Mouse (Mus musculus) gastrocnemius, adult 2 months (tissue): ENCODE results near the gene A730071L15Rik. TPM values are rescaled to one million over a fixed set of nuclear protein-coding genes. Genes with fewer than 3 reads are reported as not detected.
A peak's percentile ranks its signal among the peaks of the same experiment; 100 is the strongest.

ENCODE experiments used
- DNase-seq: peaks from one replicate; pipeline ENCODE4 v3.0.0; 2022
- H3K27ac ChIP-seq: fragments of 200-600 bp; 2 replicates; pipeline ENCODE4 v1.8.1; 2022; ENCODE audit warnings: mild to moderate bottlenecking
- H3K4me3 ChIP-seq: fragments of 200-600 bp; 2 replicates; pipeline ENCODE4 v1.8.1; 2022; ENCODE audit warnings: mild to moderate bottlenecking, moderate library complexity
- CTCF ChIP-seq: fragments of 200-600 bp; IDR thresholded peaks from 2 replicates; pipeline ENCODE4 v1.8.1; 2022; ENCODE audit warnings: antibody characterized with exemption, mild to moderate bottlenecking, moderate library complexity
- intact Hi-C: fragments of 180-260 bp; cut with DNase I; formaldehyde crosslinking; loops from one replicate; pipeline ENCODE4 v1.15.1; 2025
- total RNA-seq, 2 experiments: library from RNA; stranded (reverse); gene quantifications; 2 replicates each; pipeline ENCODE4 v1.2.3; 2021

A730071L15Rik gene
- total RNA-seq, 2 experiments from 2014 or later = 0.15 to 0.20 TPM

DNA sequence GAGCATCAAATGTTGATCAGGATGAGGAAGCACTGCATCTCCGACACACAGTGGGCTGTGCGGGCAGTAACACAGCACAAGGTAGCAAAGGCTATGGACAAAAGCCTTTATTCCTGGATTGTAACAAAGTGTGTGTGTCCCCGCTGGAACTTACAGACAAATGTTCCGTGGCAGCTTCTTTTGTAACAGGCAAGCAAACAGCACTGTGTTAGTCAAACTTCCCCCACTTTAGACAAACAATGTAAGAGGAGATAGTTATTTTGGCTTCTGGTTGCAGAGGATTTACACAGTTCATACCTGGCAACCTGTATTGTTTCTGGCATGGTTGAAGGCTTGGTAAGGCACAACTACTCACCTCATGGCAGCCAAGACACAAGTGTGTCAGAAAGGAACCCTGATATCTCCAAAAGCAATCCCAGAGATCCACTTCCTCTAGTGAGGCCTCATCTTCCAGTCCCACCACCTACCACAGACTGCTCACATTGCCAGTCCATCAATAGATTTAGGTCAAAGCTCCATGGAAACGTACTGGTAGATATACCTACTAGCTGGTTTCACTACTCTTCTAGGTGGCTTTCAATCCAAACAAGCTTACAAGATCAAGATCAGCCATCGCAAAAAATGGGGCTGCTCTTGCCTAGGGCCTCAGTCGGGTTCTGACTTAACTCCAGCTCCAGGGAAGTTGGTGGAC, 34.3 kb upstream of the A730071L15Rik start:
- intact Hi-C loops = no loop called here
- Histone ChIP-seq H3K27ac (no peak overlapping the region), H3K4me3 (no peak overlapping the region)
- TF ChIP-seq CTCF = no peak
- no peak for DNase-seq

DNA sequence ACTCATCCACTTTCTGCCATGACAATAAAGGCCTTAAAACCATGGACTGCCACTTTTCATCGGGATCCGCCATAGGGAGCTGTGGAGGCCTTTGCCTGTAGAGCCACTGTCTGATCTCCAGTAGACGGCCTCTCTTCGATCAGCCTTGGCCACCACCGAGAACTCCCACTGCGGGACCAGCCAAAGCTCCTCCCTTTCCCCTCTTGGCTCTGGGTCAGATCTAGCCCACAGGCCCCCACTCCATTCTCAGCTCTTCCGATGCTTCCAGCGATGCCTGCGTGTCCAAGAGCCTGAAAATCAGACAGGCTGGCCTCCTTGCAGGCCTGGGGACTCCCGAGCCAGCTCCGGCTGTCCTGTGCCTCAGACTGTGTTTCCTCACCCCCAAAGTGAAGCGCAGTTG, 33.5 kb upstream of the A730071L15Rik start:
- TF ChIP-seq CTCF = no peak
- intact Hi-C loops = no loop called here
- DNase-seq = no peak
- Histone ChIP-seq H3K4me3 (no peak overlapping the region), H3K27ac (no peak overlapping the region)

GRCm38 (mm10) chr11:6169041-6169663, 30.7 kb upstream of the A730071L15Rik start:
- DNase-seq = no peak
- intact Hi-C loops = no loop called here
- no peak overlapping the region for H3K4me3 ChIP-seq
- no peak for TF ChIP-seq CTCF
- no peak overlapping the region for H3K27ac ChIP-seq

- intact Hi-C loops = no loop called here
- TF ChIP-seq CTCF = no peak
- Histone ChIP-seq H3K4me3 (peak overlapping the region; percentile 20; the same call in 1 of the 2 replicates), H3K27ac (peak overlapping the region; percentile 74)
- peak; percentile 45 for DNase-seq
These were observed 25.1 kb upstream of the A730071L15Rik start for GRCm38 (mm10) chr11:6174719-6175118.

DNA sequence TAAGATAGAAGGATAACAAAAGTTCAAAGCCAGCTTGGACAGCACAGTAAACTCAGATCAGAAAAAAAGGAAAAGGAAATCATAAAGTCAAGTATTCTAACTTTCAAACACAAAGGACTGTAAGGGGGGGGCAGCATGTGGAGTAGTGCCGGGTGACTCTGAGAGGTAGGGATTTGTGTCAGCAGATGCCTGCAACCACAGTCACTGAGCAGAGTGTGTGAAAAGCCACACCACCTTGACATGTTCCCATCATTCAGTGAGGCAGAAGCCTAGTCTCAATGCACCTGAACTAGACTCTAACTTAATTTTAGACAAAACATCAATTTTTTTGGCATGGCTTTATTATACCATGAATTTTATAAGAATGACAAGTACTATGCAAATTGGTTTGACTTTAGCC, 24.3 kb upstream of the A730071L15Rik start:
- H3K4me3 ChIP-seq = no peak overlapping the region
- TF ChIP-seq CTCF = no peak
- DNase-seq = no peak
- intact Hi-C loops = no loop called here
- peak overlapping the region; percentile 74; the same call in 1 of the 2 replicates for H3K27ac ChIP-seq

- intact Hi-C loops = no loop called here
These were observed 21.9 kb upstream of the A730071L15Rik start for GRCm38 (mm10) chr11:6177781-6178420.

DNA sequence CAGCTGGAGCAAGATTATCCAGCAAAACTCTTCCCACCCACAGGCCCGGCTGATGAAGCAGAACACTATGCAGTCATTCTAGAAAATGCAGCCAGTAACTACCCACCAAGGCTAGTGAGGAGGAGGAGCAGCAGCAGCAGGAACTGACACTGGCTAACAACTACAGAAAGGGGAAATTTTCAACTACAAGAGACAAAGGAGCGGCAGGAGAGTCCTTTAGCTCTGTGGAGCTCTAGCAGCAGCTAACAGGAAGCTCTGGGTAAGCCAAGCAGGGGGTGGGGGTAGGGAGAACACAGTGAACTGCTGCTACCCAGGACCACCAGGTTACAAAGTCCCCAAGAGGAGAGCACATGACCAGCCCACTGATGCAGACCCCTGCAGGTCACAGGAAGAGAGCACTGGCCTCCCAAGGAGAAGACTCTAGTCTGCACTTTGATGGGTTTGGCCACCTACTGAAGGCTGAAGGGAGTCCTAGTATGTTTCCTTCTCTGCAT, 21.1 kb upstream of the A730071L15Rik start:
- TF ChIP-seq CTCF = no peak
- H3K4me3 ChIP-seq = no peak overlapping the region
- peak overlapping the region; percentile 48; the same call in 1 of the 2 replicates for H3K27ac ChIP-seq
- intact Hi-C loops = no loop called here
- no peak for DNase-seq

More at GRCm38 (mm10) chr11:6177781-6178420, 21.9 kb upstream of the A730071L15Rik start:
- no peak for TF ChIP-seq CTCF
- DNase-seq = no peak
- Histone ChIP-seq H3K27ac (no peak overlapping the region), H3K4me3 (no peak overlapping the region)

DNA sequence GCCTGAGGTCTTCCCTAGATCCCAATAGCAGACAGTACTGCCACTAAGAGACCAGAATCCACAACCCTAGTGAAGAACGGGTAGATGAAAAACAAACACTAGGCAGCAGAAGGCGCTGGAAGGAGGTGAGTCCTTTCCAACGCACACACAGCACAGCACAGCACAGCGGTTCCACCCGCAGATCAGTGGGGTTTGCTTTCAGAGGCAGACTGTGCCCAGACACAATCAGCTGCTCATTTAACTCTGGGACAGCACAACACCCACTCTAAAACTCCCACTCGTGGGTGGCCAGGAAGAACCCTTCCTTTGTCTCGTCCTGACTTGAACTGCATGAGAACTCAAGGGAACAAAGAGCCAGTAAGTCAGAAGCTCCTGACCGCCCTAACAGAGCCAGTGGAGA, 20.6 kb upstream of the A730071L15Rik start:
- no peak for DNase-seq
- H3K4me3 ChIP-seq = no peak overlapping the region
- intact Hi-C loops = no loop called here
- H3K27ac ChIP-seq = peak overlapping the region; percentile 48; the same call in 1 of the 2 replicates
- TF ChIP-seq CTCF = no peak

GRCm38 (mm10) chr11:6180811-6181399, 18.9 kb upstream of the A730071L15Rik start:
- no peak for DNase-seq
- H3K4me3 ChIP-seq = no peak overlapping the region
- no peak for TF ChIP-seq CTCF

DNA sequence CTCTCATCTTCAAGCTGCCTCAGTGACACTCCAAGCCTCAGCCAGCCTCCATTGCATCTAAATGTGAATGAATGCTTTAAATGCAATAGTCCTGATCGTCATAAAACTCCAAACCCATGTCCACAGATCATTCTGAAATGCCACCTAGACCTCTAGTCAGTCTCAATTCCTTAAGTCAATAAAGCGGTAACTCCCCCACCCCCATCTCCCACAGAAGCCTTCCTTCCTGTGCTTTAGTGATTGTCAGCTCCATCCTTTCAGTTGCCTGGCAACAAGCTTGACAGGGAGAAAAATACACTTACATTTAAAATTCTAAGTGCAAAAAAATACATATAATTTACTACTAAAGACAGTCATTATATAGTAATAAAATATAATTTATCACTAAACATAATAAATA, 16.6 kb upstream of the A730071L15Rik start:
- intact Hi-C loops = loop anchor here (10.0 kb wide), 1 partner anchor 148 kb away; no protein-coding TSS in a partner anchor
- Histone ChIP-seq H3K4me3 (no peak overlapping the region), H3K27ac (no peak overlapping the region)
- TF ChIP-seq CTCF = no peak
- no peak for DNase-seq

More at GRCm38 (mm10) chr11:6180811-6181399, 18.9 kb upstream of the A730071L15Rik start:
- intact Hi-C loops = loop anchor here (10.0 kb wide), 1 partner anchor 146 kb away; no protein-coding TSS in a partner anchor
- H3K27ac ChIP-seq = no peak overlapping the region

DNA sequence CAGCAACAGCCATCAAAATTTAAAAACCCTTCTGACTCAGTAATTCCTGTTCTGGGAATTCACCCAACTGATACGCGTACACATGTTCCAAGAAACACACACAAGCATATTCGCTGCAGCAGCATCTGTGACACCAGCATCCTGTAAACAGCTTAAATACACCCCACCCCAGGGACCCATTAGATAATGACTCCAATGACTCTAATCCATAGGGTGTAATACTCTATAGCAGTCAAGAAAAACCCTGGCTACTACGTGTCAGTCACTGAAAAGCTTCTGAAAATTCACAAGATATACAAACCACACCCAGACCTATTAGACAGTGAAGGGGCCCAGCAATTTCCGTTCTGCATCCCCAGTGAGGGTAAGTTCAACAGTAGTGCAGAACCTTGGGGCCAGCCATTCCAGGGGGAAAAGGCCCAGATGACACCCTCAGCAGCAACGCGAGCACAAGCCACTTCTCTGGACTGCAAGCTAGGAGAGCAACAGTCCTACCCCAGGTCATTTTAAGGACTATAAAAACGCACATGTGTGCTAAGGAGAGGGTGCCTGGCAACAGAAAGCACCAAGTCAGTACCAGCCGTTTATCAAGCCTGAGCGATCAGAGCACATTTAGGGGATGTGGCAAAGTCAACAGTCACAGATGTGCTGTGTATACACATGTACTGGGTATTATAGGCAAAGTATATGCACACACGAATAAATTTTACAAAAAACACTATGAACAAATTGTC, 15.5 kb upstream of the A730071L15Rik start:
- intact Hi-C loops = loop anchor here (10.0 kb wide), 1 partner anchor 150 kb away; no protein-coding TSS in a partner anchor
- Histone ChIP-seq H3K4me3 (no peak overlapping the region), H3K27ac (peak overlapping the region; percentile 6; the same call in 1 of the 2 replicates)
- no peak for DNase-seq
- TF ChIP-seq CTCF = no peak

DNA sequence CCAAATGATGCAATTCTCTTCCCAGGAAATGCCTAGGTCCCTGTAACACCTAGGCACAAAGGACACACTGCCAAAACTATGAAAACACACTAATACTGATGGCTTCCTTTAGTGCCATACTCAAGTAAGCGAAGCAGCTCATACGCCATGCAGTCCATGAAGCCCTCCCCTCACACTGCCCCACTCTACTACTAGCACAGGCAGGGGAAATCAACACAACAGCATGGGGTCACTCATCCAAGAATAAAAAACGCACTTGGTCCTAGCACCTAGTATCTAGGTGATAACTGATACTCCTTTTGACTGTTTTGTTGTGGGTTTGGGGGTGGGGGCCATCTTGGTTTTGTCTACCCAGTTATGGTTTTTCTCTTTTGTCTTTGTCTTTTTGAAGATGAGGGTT, 12.4 kb upstream of the A730071L15Rik start:
- no peak for TF ChIP-seq CTCF
- intact Hi-C loops = loop anchor here (1.0 to 10.0 kb wide), 2 partner anchors 153 to 191 kb away; no protein-coding TSS in a partner anchor
- DNase-seq = no peak
- H3K4me3 ChIP-seq = no peak overlapping the region
- peak overlapping the region; percentile 63; the same call in 1 of the 2 replicates for H3K27ac ChIP-seq
